Mouse (Mus musculus): ENCODE measurements around the gene Gm14085. TPM values are rescaled to one million over a fixed set of nuclear protein-coding genes. Genes with fewer than 3 reads are reported as not detected.

Gene Gm14085
- polyA plus RNA-seq, 1 experiment from 2014 or later, result not detected

DNA sequence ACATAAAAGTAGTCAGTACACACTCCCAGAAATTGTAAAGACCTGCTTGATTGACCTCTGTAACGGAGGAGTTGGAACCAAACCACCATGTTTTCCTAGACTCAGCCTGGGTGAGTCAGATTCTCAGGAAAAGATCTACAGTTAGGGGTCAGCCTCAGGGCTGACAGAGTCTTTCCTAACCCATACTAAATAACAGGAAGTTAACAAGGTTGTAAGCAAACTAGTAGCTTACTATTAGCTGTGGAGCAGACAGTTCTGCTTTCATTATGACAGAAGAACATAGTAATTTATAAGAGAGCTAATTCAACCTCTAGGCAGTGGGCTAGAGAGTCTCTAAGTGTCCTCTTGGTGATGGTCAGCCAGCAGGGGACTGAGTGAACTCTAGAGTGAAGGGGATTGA is 87.7 kb downstream of the Gm14085 start:
- WGBS, result 86% methylated on average over 1 of the region's 1 CpGs
- no peaks in the 10 kb centered on the region for H3K9me3 ChIP-seq

GRCm38 (mm10) chr2:122575470-122575869 is 90.7 kb downstream of the Gm14085 start:
- H3K4me3 ChIP-seq, result no peak overlapping the region
- H3K4me1 ChIP-seq, result no peaks in the 10 kb centered on the region
- no peaks in the 10 kb centered on the region for H3K9me3 ChIP-seq
- WGBS, result 82% methylated on average over 11 of the region's 11 CpGs
- no peak for DNase-seq (ENCODE audit: extremely low spot score, low spot score)
- no peaks in the 10 kb centered on the region for H3K27me3 ChIP-seq (ENCODE audit: poor library complexity, severe bottlenecking)
- H3K36me3 ChIP-seq (replicated peaks), result no peaks in the 10 kb centered on the region
- no peak overlapping the region for H3K27ac ChIP-seq

More for the DNA sequence above, 87.7 kb downstream of the Gm14085 start:
- Histone ChIP-seq H3K27ac (no peak overlapping the region), H3K27me3 (ENCODE audit: poor library complexity, severe bottlenecking) (no peaks in the 10 kb centered on the region), H3K36me3 (replicated peaks) (no peaks in the 10 kb centered on the region), H3K4me3 (no peak overlapping the region), H3K4me1 (no peaks in the 10 kb centered on the region)
- DNase-seq (ENCODE audit: extremely low spot score, low spot score), result no peak

DNA sequence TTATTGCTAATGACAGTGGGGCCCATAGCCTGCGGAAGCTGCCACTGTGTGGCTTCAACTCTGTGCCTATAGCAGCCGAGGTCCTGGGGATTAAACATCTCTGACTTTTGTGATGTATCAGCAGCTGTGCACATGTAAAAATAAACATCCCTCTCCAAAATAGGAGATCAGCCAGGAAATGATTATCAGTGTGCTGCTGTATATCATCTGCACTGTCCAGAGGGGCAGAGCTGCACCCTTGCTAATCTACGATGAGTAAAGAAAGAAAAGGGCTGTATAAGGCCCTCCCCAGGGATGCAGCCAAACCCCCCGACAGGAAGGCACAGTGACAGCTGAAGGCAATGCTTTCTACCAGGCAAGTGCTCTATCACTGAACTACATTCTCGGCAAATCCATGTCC is 91.6 kb downstream of the Gm14085 start:
- WGBS, result 66% methylated on average over 5 of the region's 5 CpGs
- DNase-seq (ENCODE audit: extremely low spot score, low spot score), result no peak
- H3K27me3 ChIP-seq (ENCODE audit: poor library complexity, severe bottlenecking), result no peaks in the 10 kb centered on the region

DNA sequence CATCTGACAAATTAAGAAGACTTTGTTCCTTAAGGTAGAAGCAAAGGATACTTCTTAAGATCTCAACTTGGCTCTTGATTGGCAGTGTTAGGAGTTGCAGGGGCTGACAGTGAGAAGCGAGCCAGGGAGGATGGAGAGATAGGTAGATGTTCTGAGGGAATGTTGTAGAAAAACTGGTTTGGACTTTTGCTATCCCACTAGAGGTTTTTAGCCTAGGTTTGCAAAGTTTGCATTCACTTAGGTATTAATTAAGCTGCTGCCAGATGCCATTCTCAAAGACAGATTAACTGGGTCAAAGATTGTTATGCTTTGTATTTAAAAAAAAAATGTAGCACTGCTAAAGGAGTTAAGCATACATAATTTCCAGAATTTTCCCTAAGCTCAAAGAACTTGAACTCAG is 92.6 kb downstream of the Gm14085 start:
- Histone ChIP-seq H3K36me3 (replicated peaks) (no peaks in the 10 kb centered on the region), H3K9me3 (no peaks in the 10 kb centered on the region), H3K27ac (no peak overlapping the region), H3K4me1 (no peaks in the 10 kb centered on the region), H3K27me3 (ENCODE audit: poor library complexity, severe bottlenecking) (no peaks in the 10 kb centered on the region), H3K4me3 (no peak overlapping the region)
- no peak for DNase-seq (ENCODE audit: extremely low spot score, low spot score)
- whole genome bisulfite sequencing, result 85% methylated on average over 1 of the region's 1 CpGs

More for the DNA sequence above, 91.6 kb downstream of the Gm14085 start:
- H3K36me3 ChIP-seq (replicated peaks), result no peaks in the 10 kb centered on the region
- H3K4me3 ChIP-seq, result no peak overlapping the region
- no peaks in the 10 kb centered on the region for H3K9me3 ChIP-seq
- no peaks in the 10 kb centered on the region for H3K4me1 ChIP-seq
- H3K27ac ChIP-seq, result no peak overlapping the region

Other genes with a start within 250 kb of the Gm14085 start
- gene Duox2, start 186.5 kb upstream of the Gm14085 start, polyA plus RNA-seq (2016; fragmentation: Nextera tagmentation; extraction: Ambion mirVana), result not detected in 2 replicates
- gene Duoxa2, start 186.0 kb upstream of the Gm14085 start, polyA plus RNA-seq (2016; fragmentation: Nextera tagmentation; extraction: Ambion mirVana), result not detected in 2 replicates
- gene Duoxa1, start 171.2 kb upstream of the Gm14085 start, polyA plus RNA-seq (2016; fragmentation: Nextera tagmentation; extraction: Ambion mirVana), result not detected in 2 replicates
- 0.05 TPM in 1 of 2 replicates, not detected in the other for gene Duox1, start 169.3 kb upstream of the Gm14085 start, polyA plus RNA-seq (2016; fragmentation: Nextera tagmentation; extraction: Ambion mirVana)
- 3.3 and 4.6 TPM in 2 replicates for gene Shf, start 115.8 kb upstream of the Gm14085 start, polyA plus RNA-seq (2016; fragmentation: Nextera tagmentation; extraction: Ambion mirVana)
- gene Slc28a2, start 58.5 kb upstream of the Gm14085 start, polyA plus RNA-seq (2016; fragmentation: Nextera tagmentation; extraction: Ambion mirVana), result not detected in 2 replicates
- gene Gatm, start 126.4 kb downstream of the Gm14085 start, polyA plus RNA-seq (2016; fragmentation: Nextera tagmentation; extraction: Ambion mirVana), result 17.7 and 19.0 TPM in 2 replicates
- 0.56 and 0.91 TPM in 2 replicates for gene AA467197, start 152.0 kb downstream of the Gm14085 start, polyA plus RNA-seq (2016; fragmentation: Nextera tagmentation; extraction: Ambion mirVana)
- 3.9 and 4.1 TPM in 2 replicates for gene Slc30a4, start 217.7 kb downstream of the Gm14085 start, polyA plus RNA-seq (2016; fragmentation: Nextera tagmentation; extraction: Ambion mirVana)

Measured in forebrain, embryonic 10.5 days (tissue).